Mouse (Mus musculus): ENCODE results near the gene Dnah1.

DNA sequence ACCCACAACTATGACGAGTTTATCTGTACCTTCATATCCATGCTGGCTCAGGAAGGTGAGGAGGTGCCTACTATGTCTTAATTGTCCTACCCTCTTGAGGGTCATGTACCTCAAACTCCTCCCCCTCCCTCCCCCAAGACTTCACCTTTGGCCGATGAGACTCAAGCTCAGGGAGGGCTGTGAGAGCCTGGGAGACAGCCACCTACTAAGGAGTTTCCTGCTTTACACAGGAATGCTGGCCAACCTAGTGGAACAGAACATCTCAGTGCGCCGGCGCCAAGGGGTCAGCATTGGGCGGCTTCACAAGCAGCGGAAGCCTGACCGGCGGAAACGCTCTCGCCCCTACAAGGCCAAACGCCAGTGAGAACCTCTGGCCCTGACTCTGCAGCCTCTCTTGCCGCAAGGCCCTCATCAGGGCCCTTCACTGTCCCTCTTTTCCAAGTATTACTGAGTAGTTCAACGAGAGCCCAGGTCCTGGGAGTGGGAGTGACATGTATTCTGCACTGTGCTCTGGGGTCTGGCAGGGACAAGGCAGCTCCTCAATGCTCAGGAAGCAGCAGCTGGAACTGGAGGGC is 65.1 kb downstream of the Dnah1 start:
- TF ChIP-seq CTCF (IDR thresholded peaks at IDR 0.05; ENCODE audit: control insufficient read depth, insufficient read depth, insufficient read length) (no peak), MYOG (IDR thresholded peaks at IDR 0.05; ENCODE audit: control insufficient read depth, extremely low read depth, insufficient read length) (no peak), USF1 (IDR thresholded peaks at IDR 0.05; ENCODE audit: low read depth) (no peak), MAX (IDR thresholded peaks at IDR 0.05) (no peak)
